Mouse (Mus musculus) kidney, embryonic 16.5 days (tissue): ENCODE measurements at regions not wholly inside any gene's neighbourhood (a gene's known extent, or its start where the extent isn't known, plus 50 kb on each side); places are given as distances from the start of the nearest gene placed in this dataset.

ENCODE experiments used
- ATAC-seq: fragments of 200-750 bp; cut with Nextera tagmentation; 2 replicates; pipeline ENCODE4 v1.8.0; 2017; ENCODE audit warnings: moderate TSS enrichment; ENCODE audit not compliant: low FRiP score, low TSS enrichment
- H3K27ac ChIP-seq: fragments of 300-500 bp; sonication (generic); 2 replicates; pipeline ENCODE4 v1.5.1; 2014; ENCODE audit warnings: low read length
- H3K27me3 ChIP-seq: fragments of 300-500 bp; sonication (generic); 2 replicates; pipeline ENCODE4 v1.6.1; 2014; ENCODE audit warnings: low read length, control low read depth, mixed read lengths; ENCODE audit not compliant: insufficient read depth
- H3K36me3 ChIP-seq: fragments of 300-500 bp; sonication (generic); 2 replicates; pipeline ENCODE4 v1.6.1; 2014; ENCODE audit warnings: low read length, control low read depth, mixed read lengths; ENCODE audit not compliant: insufficient read depth
- H3K4me1 ChIP-seq: fragments of 300-500 bp; sonication (generic); 2 replicates; pipeline ENCODE4 v1.6.1; 2014; ENCODE audit warnings: low read length, control low read depth, mixed read lengths; ENCODE audit not compliant: insufficient read depth
- H3K4me2 ChIP-seq: fragments of 300-500 bp; sonication (generic); replicated peaks from 2 replicates; pipeline ENCODE4 v1.6.1; 2014; ENCODE audit warnings: low read depth, low read length
- H3K4me3 ChIP-seq: fragments of 300-500 bp; sonication (generic); 2 replicates; pipeline ENCODE4 v1.5.1; 2014; ENCODE audit warnings: mild to moderate bottlenecking, low read length
- H3K9ac ChIP-seq: fragments of 300-500 bp; sonication (generic); replicated peaks from 2 replicates; pipeline ENCODE4 v1.6.1; 2014; ENCODE audit warnings: low read length
- H3K9me3 ChIP-seq: fragments of 300-500 bp; sonication (generic); 2 replicates; pipeline ENCODE4 v1.6.1; 2016; ENCODE audit warnings: low read length, control low read depth
- WGBS: fragments of 180-500 bp; shearing (Covaris S2); extraction: QIAGEN DNeasy Blood & Tissue Kit; methylation state at CpG from one replicate; pipeline ENCODE4 v1.1.7; 2014; 5-methylcytosine and 5-hydroxymethylcytosine counted together

- ATAC-seq, result no peak
Observed at GRCm38 (mm10) chr8:98403645-98404032, 1012.6 kb downstream of the Cdh8 start.

DNA sequence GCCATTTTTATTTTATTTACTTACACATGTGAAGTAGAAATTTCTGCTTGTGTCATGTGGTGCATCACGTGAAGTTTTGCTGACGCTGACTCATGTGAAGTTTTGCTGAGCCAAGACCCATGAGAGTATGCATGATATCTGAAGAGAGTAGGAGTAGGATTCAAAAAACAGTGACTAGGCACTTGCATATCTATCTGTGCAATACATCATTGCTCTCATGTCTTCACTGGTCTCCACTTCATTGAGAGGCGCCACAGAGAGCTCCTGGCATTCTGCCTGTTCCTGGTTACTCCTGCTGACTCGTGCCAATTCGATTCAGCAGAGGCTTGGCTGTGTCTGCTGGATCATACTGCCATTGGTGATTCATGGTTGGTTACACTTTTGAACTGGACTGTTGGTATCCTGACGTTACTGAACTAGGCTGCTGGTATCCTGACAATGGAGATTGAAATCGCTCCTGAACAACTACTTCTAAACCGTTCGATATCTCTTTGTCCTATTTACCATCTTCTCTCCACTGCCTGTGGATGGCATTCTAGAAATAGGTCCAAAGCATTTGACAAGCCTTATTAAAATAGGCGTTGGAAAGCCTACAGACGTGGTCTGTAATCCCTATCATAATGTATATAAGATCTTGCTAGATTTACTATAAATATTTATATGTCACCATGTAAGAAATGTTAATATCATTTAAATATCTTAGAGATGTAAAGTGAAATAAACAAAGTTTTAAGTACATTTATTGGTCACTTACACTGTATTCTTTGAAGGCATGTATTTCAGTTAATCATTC lies 1013.2 kb downstream of the Cdh8 start:
- Histone ChIP-seq H3K27ac (no peak overlapping the region), H3K9me3 (no peaks in the 10 kb centered on the region), H3K4me1 (no peaks in the 10 kb centered on the region), H3K4me3 (no peak overlapping the region), H3K36me3 (no peaks in the 10 kb centered on the region), H3K4me2 (no peak overlapping the region), H3K27me3 (no peaks in the 10 kb centered on the region), H3K9ac (no peak overlapping the region)
- WGBS, result 78% methylated on average over 11 of the region's 11 CpGs
- ATAC-seq, result no peak

More at GRCm38 (mm10) chr8:98403645-98404032, 1012.6 kb downstream of the Cdh8 start:
- Histone ChIP-seq H3K36me3 (no peaks in the 10 kb centered on the region), H3K9me3 (no peaks in the 10 kb centered on the region), H3K9ac (no peak overlapping the region), H3K4me2 (no peak overlapping the region), H3K27me3 (no peaks in the 10 kb centered on the region), H3K4me3 (no peak overlapping the region), H3K27ac (no peak overlapping the region), H3K4me1 (no peaks in the 10 kb centered on the region)
- WGBS, result 76% methylated on average over 3 of the region's 3 CpGs

GRCm38 (mm10) chr8:98381815-98382214 lies 1034.5 kb downstream of the Cdh8 start:
- no peak for ATAC-seq
- WGBS, result 86% methylated on average over 2 of the region's 2 CpGs
- H3K9ac ChIP-seq, result no peak overlapping the region

GRCm38 (mm10) chr8:98380387-98380786 lies 1035.9 kb downstream of the Cdh8 start:
- no peaks in the 10 kb centered on the region for H3K36me3 ChIP-seq
- no peak overlapping the region for H3K9ac ChIP-seq
- H3K27me3 ChIP-seq, result no peaks in the 10 kb centered on the region
- no peak overlapping the region for H3K4me2 ChIP-seq
- ATAC-seq, result no peak
- H3K4me1 ChIP-seq, result no peaks in the 10 kb centered on the region
- H3K27ac ChIP-seq, result no peak overlapping the region
- 78% methylated on average over 1 of the region's 1 CpGs for WGBS
- H3K4me3 ChIP-seq, result no peak overlapping the region
- no peaks in the 10 kb centered on the region for H3K9me3 ChIP-seq

More at GRCm38 (mm10) chr8:98381815-98382214, 1034.5 kb downstream of the Cdh8 start:
- H3K27me3 ChIP-seq, result no peaks in the 10 kb centered on the region
- H3K9me3 ChIP-seq, result no peaks in the 10 kb centered on the region
- no peak overlapping the region for H3K27ac ChIP-seq
- no peak overlapping the region for H3K4me2 ChIP-seq
- no peaks in the 10 kb centered on the region for H3K4me1 ChIP-seq
- no peak overlapping the region for H3K4me3 ChIP-seq
- no peaks in the 10 kb centered on the region for H3K36me3 ChIP-seq

DNA sequence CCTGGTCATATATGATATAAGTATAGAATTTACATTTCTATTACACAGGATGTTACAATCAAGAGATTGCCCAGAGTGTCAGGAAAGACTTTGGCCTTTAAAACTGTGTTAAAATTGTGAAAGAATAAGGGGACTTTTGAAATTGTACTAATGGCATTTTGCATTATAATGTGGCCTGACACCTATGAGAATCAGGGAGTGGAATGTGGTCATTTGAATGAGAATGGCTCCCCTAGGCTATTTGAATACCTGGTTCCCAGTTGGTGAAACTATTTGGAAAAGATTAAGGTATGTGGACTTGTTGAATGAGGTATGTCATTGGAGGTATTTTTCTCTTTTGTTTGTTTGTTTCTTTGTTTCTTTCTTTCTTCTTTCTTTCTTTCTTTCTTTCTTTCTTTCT lies 1038.5 kb downstream of the Cdh8 start:
- H3K4me1 ChIP-seq, result no peaks in the 10 kb centered on the region
- H3K4me3 ChIP-seq, result no peak overlapping the region
- no peak overlapping the region for H3K27ac ChIP-seq
- H3K4me2 ChIP-seq, result no peak overlapping the region
- H3K9me3 ChIP-seq, result no peaks in the 10 kb centered on the region
- no peaks in the 10 kb centered on the region for H3K36me3 ChIP-seq
- H3K9ac ChIP-seq, result no peak overlapping the region
- ATAC-seq, result no peak
- H3K27me3 ChIP-seq, result no peaks in the 10 kb centered on the region

DNA sequence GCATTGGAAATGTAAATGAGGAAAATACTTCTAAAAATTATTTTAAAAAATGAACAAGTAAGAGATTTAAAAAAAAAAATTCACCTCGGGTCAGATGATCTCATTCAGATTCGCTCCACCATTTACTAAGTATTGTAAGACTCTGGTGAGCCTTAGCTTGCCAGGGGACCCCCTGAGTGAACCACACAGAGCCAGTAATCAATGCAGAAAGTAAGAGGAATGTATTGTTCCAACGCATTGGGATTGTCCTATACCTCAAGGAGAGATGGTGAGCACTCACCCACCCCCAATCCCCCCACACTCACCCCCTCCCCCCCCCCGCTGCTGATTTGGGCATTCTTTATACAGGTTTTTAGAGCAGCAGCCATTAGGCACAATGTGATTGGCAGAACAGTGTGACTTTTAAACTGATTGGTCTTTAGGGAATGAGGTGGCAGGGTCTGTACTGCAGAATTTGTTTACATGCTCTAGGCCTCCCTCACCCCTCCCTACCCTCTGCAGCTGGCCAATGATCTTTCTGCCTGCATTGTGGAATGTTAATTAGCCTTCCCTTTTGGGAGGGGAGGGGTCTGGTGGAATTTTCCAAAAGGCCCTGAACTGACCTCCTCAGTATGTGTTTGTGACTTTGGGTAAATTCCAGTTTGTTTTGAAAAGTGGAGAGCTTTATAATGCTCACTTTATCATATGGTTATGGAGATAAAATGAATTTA lies 1043.4 kb downstream of the Cdh8 start:
- no peaks in the 10 kb centered on the region for H3K9me3 ChIP-seq
- ATAC-seq, result peak; percentile 42; the same call in 1 of the 2 replicates
- no peak overlapping the region for H3K27ac ChIP-seq
- no peaks in the 10 kb centered on the region for H3K27me3 ChIP-seq
- no peak overlapping the region for H3K4me2 ChIP-seq
- 67% methylated on average over 3 of the region's 4 CpGs for WGBS
- H3K4me3 ChIP-seq, result no peak overlapping the region
- H3K4me1 ChIP-seq, result no peaks in the 10 kb centered on the region
- no peak overlapping the region for H3K9ac ChIP-seq
- H3K36me3 ChIP-seq, result no peaks in the 10 kb centered on the region

GRCm38 (mm10) chr8:98365378-98366095 lies 1050.7 kb downstream of the Cdh8 start:
- H3K36me3 ChIP-seq, result no peaks in the 10 kb centered on the region
- no peak overlapping the region for H3K9ac ChIP-seq
- no peaks in the 10 kb centered on the region for H3K4me1 ChIP-seq
- H3K9me3 ChIP-seq, result no peaks in the 10 kb centered on the region
- WGBS, result 91% methylated on average over 6 of the region's 6 CpGs
- no peak overlapping the region for H3K4me3 ChIP-seq
- no peak overlapping the region for H3K4me2 ChIP-seq
- H3K27me3 ChIP-seq, result no peaks in the 10 kb centered on the region
- H3K27ac ChIP-seq, result no peak overlapping the region
- no peak for ATAC-seq

DNA sequence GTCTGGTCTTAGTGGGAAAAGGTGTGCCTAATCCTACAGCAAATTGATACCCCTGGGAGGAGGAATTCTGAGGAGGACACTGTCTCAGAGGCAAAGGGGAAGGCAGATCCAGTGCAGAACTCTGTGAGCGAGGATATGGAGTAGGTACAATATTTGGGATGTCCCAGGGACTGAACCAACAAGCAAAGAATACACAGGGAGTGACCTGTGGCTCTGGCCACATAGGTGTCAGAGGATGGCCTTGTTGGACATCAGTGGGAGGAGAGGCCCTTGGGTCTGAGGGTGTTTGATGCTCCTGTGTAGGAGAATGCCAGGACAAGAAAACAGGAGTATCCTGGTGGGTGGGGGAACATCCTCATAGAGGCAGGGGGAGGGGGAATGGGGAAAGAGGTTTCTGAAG lies 1079.0 kb downstream of the Cdh8 start:
- Histone ChIP-seq H3K4me2 (no peak overlapping the region), H3K4me1 (no peaks in the 10 kb centered on the region), H3K9me3 (no peaks in the 10 kb centered on the region), H3K27me3 (no peaks in the 10 kb centered on the region), H3K9ac (no peak overlapping the region), H3K36me3 (no peaks in the 10 kb centered on the region), H3K27ac (no peak overlapping the region), H3K4me3 (no peak overlapping the region)
- no peak for ATAC-seq
- WGBS, result 62% methylated on average over 1 of the region's 1 CpGs

GRCm38 (mm10) chr8:98309405-98309990 lies 1106.8 kb downstream of the Cdh8 start:
- 67% methylated on average over 2 of the region's 2 CpGs for WGBS
- H3K4me2 ChIP-seq, result no peak overlapping the region
- H3K36me3 ChIP-seq, result no peaks in the 10 kb centered on the region
- no peak for ATAC-seq
- no peak overlapping the region for H3K4me3 ChIP-seq
- H3K27ac ChIP-seq, result no peak overlapping the region
- no peaks in the 10 kb centered on the region for H3K27me3 ChIP-seq
- H3K4me1 ChIP-seq, result no peaks in the 10 kb centered on the region
- H3K9me3 ChIP-seq, result no peaks in the 10 kb centered on the region
- no peak overlapping the region for H3K9ac ChIP-seq
